Mouse (Mus musculus) MEL-GATA-1-ER (cell line): ENCODE data around the gene Fam184b.
"Not testable (repeated sequence)": the region's sequence is repeated elsewhere in the genome, so short reads cannot be mapped to it uniquely, and the experiment has no call there.

Experiments used
- DNase-seq: peaks from one replicate; pipeline ENCODE4 v3.0.0-alpha.2; 2012; ENCODE audit warnings: low read depth; ENCODE audit errors: extremely low read depth

Gene Fam184b

GRCm38 (mm10) chr5:45638806-45639714, at the start of gene Fam184b:
TSS of gene Fam184b (minus strand) at chr5:45639614.
- DNase-seq, result no peak

GRCm38 (mm10) chr5:45689152-45689551, 49.7 kb upstream of the Fam184b start:
- no peak for DNase-seq

- no peak for DNase-seq
These were observed 46.8 kb upstream of the Fam184b start for GRCm38 (mm10) chr5:45686223-45686622.

GRCm38 (mm10) chr5:45685243-45685642, 45.8 kb upstream of the Fam184b start:
- DNase-seq, result no peak

GRCm38 (mm10) chr5:45683388-45683787, 44.0 kb upstream of the Fam184b start:
- peak; percentile 32 for DNase-seq

GRCm38 (mm10) chr5:45679955-45680354, 40.5 kb upstream of the Fam184b start:
- DNase-seq, result no peak

- DNase-seq, result peak; percentile 31
These were observed 38.2 kb upstream of the Fam184b start for GRCm38 (mm10) chr5:45677639-45678038.

- DNase-seq, result no peak
These were observed 35.6 kb upstream of the Fam184b start for GRCm38 (mm10) chr5:45675032-45675431.

GRCm38 (mm10) chr5:45670894-45671494, 31.6 kb upstream of the Fam184b start:
- peak; percentile 13 for DNase-seq

GRCm38 (mm10) chr5:45670280-45670670, 30.9 kb upstream of the Fam184b start:
- peak; percentile 36 for DNase-seq

- DNase-seq, result peak; percentile 96
These were observed 30.3 kb upstream of the Fam184b start, which contains the start of gene Ncapg for GRCm38 (mm10) chr5:45669598-45670279. TSS of gene Ncapg (plus strand) at chr5:45669919.

GRCm38 (mm10) chr5:45669234-45669597, 29.8 kb upstream of the Fam184b start:
- DNase-seq, result no peak

GRCm38 (mm10) chr5:45668831-45669230, 29.4 kb upstream of the Fam184b start:
- DNase-seq, result peak; percentile 38

GRCm38 (mm10) chr5:45668324-45668723, 28.9 kb upstream of the Fam184b start:
- DNase-seq, result peak; percentile 78

GRCm38 (mm10) chr5:45658406-45658805, 19.0 kb upstream of the Fam184b start:
- not testable (repeated sequence) for DNase-seq

GRCm38 (mm10) chr5:45651026-45651703, 11.8 kb upstream of the Fam184b start:
- DNase-seq, result no peak

GRCm38 (mm10) chr5:45639715-45640092, 290 bp upstream of the Fam184b start:
- no peak for DNase-seq

- DNase-seq, result no peak
These were observed 1.0 kb downstream of the Fam184b start for GRCm38 (mm10) chr5:45638378-45638777.

- no peak for DNase-seq
These were observed 9.9 kb downstream of the Fam184b start for GRCm38 (mm10) chr5:45629470-45629869.

GRCm38 (mm10) chr5:45627771-45628170, 11.6 kb downstream of the Fam184b start:
- no peak for DNase-seq

- DNase-seq, result no peak
These were observed 17.9 kb downstream of the Fam184b start for GRCm38 (mm10) chr5:45621511-45621910.
